Mouse (Mus musculus) ZHBTc4 (cell line): ENCODE results near the gene Nectin2.
A peak's percentile ranks its signal among the peaks of the same experiment; 100 is the strongest.

Experiments
- DNase-seq: peaks from one replicate; pipeline ENCODE4 v3.0.0-alpha.2; 2011; ENCODE audit warnings: low read depth, low spot score

Gene Nectin2

GRCm38 (mm10) chr7:19690845-19691244, 59.4 kb downstream of the Nectin2 start:
- DNase-seq, result no peak

GRCm38 (mm10) chr7:19688611-19689010, 61.7 kb downstream of the Nectin2 start:
- no peak for DNase-seq

GRCm38 (mm10) chr7:19688101-19688500, 62.2 kb downstream of the Nectin2 start:
- DNase-seq, result no peak

- DNase-seq, result peak; percentile 95
Measured at GRCm38 (mm10) chr7:19686927-19687583, 63.2 kb downstream of the Nectin2 start.

- no peak for DNase-seq
Measured at GRCm38 (mm10) chr7:19686521-19686920, 63.8 kb downstream of the Nectin2 start.

GRCm38 (mm10) chr7:19685374-19685773, 64.9 kb downstream of the Nectin2 start:
- DNase-seq, result no peak

- no peak for DNase-seq
Measured at GRCm38 (mm10) chr7:19683771-19684201, 66.5 kb downstream of the Nectin2 start.

- DNase-seq, result no peak
Measured at GRCm38 (mm10) chr7:19682979-19683378, 67.3 kb downstream of the Nectin2 start.

- no peak for DNase-seq
Measured at GRCm38 (mm10) chr7:19681202-19681694, 69.0 kb downstream of the Nectin2 start, which contains the start of the genes Gm44805 and Apoc4. TSS of gene Gm44805 (minus strand) at chr7:19681423. TSS of gene Apoc4 (minus strand) at chr7:19681479.

GRCm38 (mm10) chr7:19680702-19681101, 69.6 kb downstream of the Nectin2 start:
- no peak for DNase-seq

- DNase-seq, result no peak
Measured at GRCm38 (mm10) chr7:19678901-19679300, 71.4 kb downstream of the Nectin2 start.

GRCm38 (mm10) chr7:19677872-19678271, 72.4 kb downstream of the Nectin2 start, which contains the start of gene Apoc2:
TSS of gene Apoc2 (minus strand) at chr7:19677941.
- DNase-seq, result no peak

- no peak for DNase-seq
Measured at GRCm38 (mm10) chr7:19676662-19677061, 73.6 kb downstream of the Nectin2 start.

GRCm38 (mm10) chr7:19675824-19676223, 74.5 kb downstream of the Nectin2 start:
- DNase-seq, result no peak

- no peak for DNase-seq
Measured at GRCm38 (mm10) chr7:19673083-19673699, 77.1 kb downstream of the Nectin2 start.

GRCm38 (mm10) chr7:19671511-19671910, 78.8 kb downstream of the Nectin2 start:
- DNase-seq, result no peak

GRCm38 (mm10) chr7:19668947-19669721, 81.1 kb downstream of the Nectin2 start:
- DNase-seq, result peak; percentile 96

- no peak for DNase-seq
Measured at GRCm38 (mm10) chr7:19667434-19667833, 82.8 kb downstream of the Nectin2 start.

- DNase-seq, result peak; percentile 68
Measured at GRCm38 (mm10) chr7:19666750-19667149, 83.5 kb downstream of the Nectin2 start.
